Mouse (Mus musculus): ENCODE measurements at regions not wholly inside any gene's neighbourhood (a gene's known extent, or its start where the extent isn't known, plus 50 kb on each side); places are given as distances from the start of the nearest gene placed in this dataset.

DNA sequence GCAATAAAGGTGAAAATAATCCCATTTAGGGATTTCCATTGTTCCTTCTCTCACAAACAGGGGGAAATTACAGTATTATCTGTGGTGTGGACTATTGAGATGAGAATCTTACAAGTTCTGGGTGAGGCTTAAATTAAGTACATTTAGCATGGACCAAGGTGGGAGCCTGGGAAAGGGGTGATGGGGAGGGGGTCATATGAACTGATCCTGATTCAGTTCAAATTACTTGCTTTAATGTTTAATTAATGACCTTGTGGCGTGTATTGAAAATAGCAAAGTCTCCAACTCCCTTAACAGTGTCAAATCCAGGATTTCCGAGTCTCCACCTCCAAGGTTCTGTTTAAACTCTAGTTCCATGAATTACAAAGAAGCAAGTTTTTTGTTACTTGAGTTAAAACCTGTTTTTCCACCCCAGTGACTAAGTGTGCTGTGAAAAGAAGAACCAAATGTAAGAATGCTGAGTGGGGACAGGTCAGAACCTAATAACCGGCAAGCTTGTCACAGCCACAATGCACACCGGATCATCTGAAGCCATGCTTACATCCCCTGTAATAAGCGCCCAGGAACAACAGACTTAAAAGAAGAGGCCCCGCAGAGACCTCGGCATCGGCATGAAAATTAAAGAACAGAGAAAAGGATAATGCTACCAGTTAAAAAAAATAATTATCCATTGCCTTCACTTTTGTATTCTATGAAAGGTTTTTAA is 243.8 kb upstream of the Cd180 start:
- TF ChIP-seq CTCF (conservative IDR thresholded peaks at IDR 0.05; ENCODE audit: low read length) (no peak), NANOG (IDR thresholded peaks at IDR 0.05; ENCODE audit: borderline replicate concordance, low read length) (no peak)

Data from E14TG2a.4 (cell line).